Mouse (Mus musculus): ENCODE measurements around the gene Tmem115.

Tmem115 gene

GRCm38 (mm10) chr9:107514303-107514955 lies 19.3 kb upstream of the Tmem115 start:
- in situ Hi-C loops (cut with MboI; ENCODE audit: unreplicated experiment in 2 of 2): loop anchor here (5.0 to 25.0 kb wide), 5 partner anchors 147 to 612 kb away; partner anchors contain the start of gene Dock3 (in 2 of the 2)

- in situ Hi-C loops (cut with MboI; ENCODE audit: unreplicated experiment in 2 of 2): loop anchor here (10.0 to 25.0 kb wide), 2 partner anchors 283 to 846 kb away; partner anchors contain the start of gene Dock3 (in 2 of the 2)
Measured at GRCm38 (mm10) chr9:107520331-107520730, 13.4 kb upstream of the Tmem115 start.

GRCm38 (mm10) chr9:107521190-107521589 lies 12.6 kb upstream of the Tmem115 start:
- in situ Hi-C loops (cut with MboI; ENCODE audit: unreplicated experiment in 2 of 2): loop anchor here (10.0 to 25.0 kb wide), 2 partner anchors 284 to 846 kb away; partner anchors contain the start of gene Dock3 (in 2 of the 2)

- in situ Hi-C loops (cut with MboI; ENCODE audit: unreplicated experiment in 2 of 2): loop anchor here (10.0 to 25.0 kb wide), 2 partner anchors 285 to 847 kb away; partner anchors contain the start of gene Dock3 (in 2 of the 2)
Measured at GRCm38 (mm10) chr9:107521711-107522399, 11.9 kb upstream of the Tmem115 start.

- in situ Hi-C loops (cut with MboI; ENCODE audit: unreplicated experiment in 2 of 2): loop anchor here (10.0 to 25.0 kb wide), 2 partner anchors 285 to 848 kb away; partner anchors contain the start of gene Dock3 (in 2 of the 2)
Measured at GRCm38 (mm10) chr9:107522400-107522711, 11.4 kb upstream of the Tmem115 start.

- in situ Hi-C loops (cut with MboI; ENCODE audit: unreplicated experiment in 2 of 2): loop anchor here (10.0 to 25.0 kb wide), 3 partner anchors 852 to 1561 kb away; partner anchors contain the start of genes Ccdc51 (in 1 of the 2), Glyctk (in 1 of the 2), Plxnb1 (in 1 of the 2) and Tma7 (in 1 of the 2)
Measured at GRCm38 (mm10) chr9:107526198-107527026, 7.3 kb upstream of the Tmem115 start.

- in situ Hi-C loops (cut with MboI; ENCODE audit: unreplicated experiment in 2 of 2): loop anchor here (10.0 to 25.0 kb wide), 4 partner anchors 240 to 1553 kb away; partner anchors contain the start of genes Ccdc51 (in 1 of the 2), Cish (in 1 of the 2), Glyctk (in 1 of the 2) and Manf (in 1 of the 2)
Measured at GRCm38 (mm10) chr9:107534408-107535202, 860 bp downstream of the Tmem115 start.

- in situ Hi-C loops (cut with MboI; ENCODE audit: unreplicated experiment in 2 of 2): loop anchor here (10.0 to 25.0 kb wide), 4 partner anchors 243 to 1549 kb away; partner anchors contain the start of genes Ccdc51 (in 1 of the 2), Cish (in 1 of the 2), Glyctk (in 1 of the 2) and Manf (in 1 of the 2)
Measured at GRCm38 (mm10) chr9:107538231-107538630, 4.5 kb downstream of the Tmem115 start.

GRCm38 (mm10) chr9:107538711-107539110 lies 5.0 kb downstream of the Tmem115 start:
- in situ Hi-C loops (cut with MboI; ENCODE audit: unreplicated experiment in 2 of 2): loop anchor here (10.0 to 25.0 kb wide), 4 partner anchors 244 to 1549 kb away; partner anchors contain the start of genes Ccdc51 (in 1 of the 2), Cish (in 1 of the 2), Glyctk (in 1 of the 2) and Manf (in 1 of the 2)

- in situ Hi-C loops (cut with MboI; ENCODE audit: unreplicated experiment in 2 of 2): loop anchor here (10.0 to 25.0 kb wide), 4 partner anchors 245 to 1547 kb away; partner anchors contain the start of genes Ccdc51 (in 1 of the 2), Cish (in 1 of the 2), Glyctk (in 1 of the 2) and Manf (in 1 of the 2)
Measured at GRCm38 (mm10) chr9:107539940-107540339, 6.2 kb downstream of the Tmem115 start.

GRCm38 (mm10) chr9:107540420-107540819 lies 6.7 kb downstream of the Tmem115 start:
- in situ Hi-C loops (cut with MboI; ENCODE audit: unreplicated experiment in 2 of 2): loop anchor here (25.0 kb wide), 2 partner anchors 1378 to 1547 kb away; partner anchors contain the start of genes Ccdc51 (in 1 of the 2), Glyctk (in 1 of the 2), Plxnb1 (in 1 of the 2) and Tma7 (in 1 of the 2)

GRCm38 (mm10) chr9:107541005-107541404 lies 7.3 kb downstream of the Tmem115 start:
- in situ Hi-C loops (cut with MboI; ENCODE audit: unreplicated experiment in 2 of 2): loop anchor here (25.0 kb wide), 2 partner anchors 1379 to 1546 kb away; partner anchors contain the start of genes Ccdc51 (in 1 of the 2), Glyctk (in 1 of the 2), Plxnb1 (in 1 of the 2) and Tma7 (in 1 of the 2)

- in situ Hi-C loops (cut with MboI; ENCODE audit: unreplicated experiment in 2 of 2): loop anchor here (25.0 kb wide), 2 partner anchors 1379 to 1546 kb away; partner anchors contain the start of genes Ccdc51 (in 1 of the 2), Glyctk (in 1 of the 2), Plxnb1 (in 1 of the 2) and Tma7 (in 1 of the 2)
Measured at GRCm38 (mm10) chr9:107541474-107542351, 8.0 kb downstream of the Tmem115 start, which contains the start of the genes Cyb561d2 and Nprl2. Gene Cyb561d2, minus strand, starts transcription at chr9:107542193. Gene Nprl2, plus strand, starts transcription at chr9:107542226.

GRCm38 (mm10) chr9:107542352-107542686 lies 8.6 kb downstream of the Tmem115 start:
- in situ Hi-C loops (cut with MboI; ENCODE audit: unreplicated experiment in 2 of 2): loop anchor here (25.0 kb wide), 2 partner anchors 1380 to 1545 kb away; partner anchors contain the start of genes Ccdc51 (in 1 of the 2), Glyctk (in 1 of the 2), Plxnb1 (in 1 of the 2) and Tma7 (in 1 of the 2)

- in situ Hi-C loops (cut with MboI; ENCODE audit: unreplicated experiment in 2 of 2): loop anchor here (25.0 kb wide), 2 partner anchors 1380 to 1545 kb away; partner anchors contain the start of genes Ccdc51 (in 1 of the 2), Glyctk (in 1 of the 2), Plxnb1 (in 1 of the 2) and Tma7 (in 1 of the 2)
Measured at GRCm38 (mm10) chr9:107542721-107543120, 9.0 kb downstream of the Tmem115 start.

GRCm38 (mm10) chr9:107543299-107543698 lies 9.6 kb downstream of the Tmem115 start:
- in situ Hi-C loops (cut with MboI; ENCODE audit: unreplicated experiment in 2 of 2): loop anchor here (25.0 kb wide), 2 partner anchors 1381 to 1544 kb away; partner anchors contain the start of genes Ccdc51 (in 1 of the 2), Glyctk (in 1 of the 2), Plxnb1 (in 1 of the 2) and Tma7 (in 1 of the 2)
